Mouse (Mus musculus) MN1 (cell line): ENCODE results near the gene U2af2.
"Not testable (repeated sequence)": the region's sequence is repeated elsewhere in the genome, so short reads cannot be mapped to it uniquely, and the experiment has no call there.

Source experiments
- DNase-seq: peaks from one replicate; pipeline ENCODE4 v3.0.0-alpha.2; 2016; ENCODE audit warnings: low spot score

The U2af2 gene

GRCm38 (mm10) chr7:5074984-5075383 is 13.0 kb downstream of the U2af2 start:
- no peak for DNase-seq

GRCm38 (mm10) chr7:5076931-5077330 is 15.0 kb downstream of the U2af2 start:
- DNase-seq, result no peak

- not testable (repeated sequence) for DNase-seq
Observed at GRCm38 (mm10) chr7:5079365-5080009, 17.5 kb downstream of the U2af2 start.

- DNase-seq, result peak; percentile 95
Observed at GRCm38 (mm10) chr7:5080010-5080751, 18.2 kb downstream of the U2af2 start, which contains the start of gene Epn1. Gene Epn1, plus strand, starts transcription at chr7:5080235.

- DNase-seq, result no peak
Observed at GRCm38 (mm10) chr7:5080815-5081214, 18.9 kb downstream of the U2af2 start.

- DNase-seq, result no peak
Observed at GRCm38 (mm10) chr7:5081241-5081640, 19.3 kb downstream of the U2af2 start.

GRCm38 (mm10) chr7:5081939-5082338 is 20.0 kb downstream of the U2af2 start:
- no peak for DNase-seq

- no peak for DNase-seq
Observed at GRCm38 (mm10) chr7:5083325-5084105, 21.6 kb downstream of the U2af2 start.

- DNase-seq, result no peak
Observed at GRCm38 (mm10) chr7:5085512-5085911, 23.6 kb downstream of the U2af2 start.

GRCm38 (mm10) chr7:5086921-5087440 is 25.0 kb downstream of the U2af2 start:
- DNase-seq, result no peak

GRCm38 (mm10) chr7:5087886-5088285 is 25.9 kb downstream of the U2af2 start:
- DNase-seq, result no peak

- no peak for DNase-seq
Observed at GRCm38 (mm10) chr7:5089853-5090252, 27.9 kb downstream of the U2af2 start.

GRCm38 (mm10) chr7:5091008-5091728 is 29.2 kb downstream of the U2af2 start:
- no peak for DNase-seq

GRCm38 (mm10) chr7:5092381-5092780 is 30.4 kb downstream of the U2af2 start:
- DNase-seq, result no peak

- no peak for DNase-seq
Observed at GRCm38 (mm10) chr7:5092831-5093510, 31.0 kb downstream of the U2af2 start.

- no peak for DNase-seq
Observed at GRCm38 (mm10) chr7:5098769-5099168, 36.8 kb downstream of the U2af2 start.

- no peak for DNase-seq
Observed at GRCm38 (mm10) chr7:5099796-5100195, 37.9 kb downstream of the U2af2 start.

GRCm38 (mm10) chr7:5101066-5101663 is 39.2 kb downstream of the U2af2 start:
- no peak for DNase-seq

GRCm38 (mm10) chr7:5102564-5102963 is 40.6 kb downstream of the U2af2 start:
- no peak for DNase-seq

GRCm38 (mm10) chr7:5108272-5108671 is 46.3 kb downstream of the U2af2 start:
- DNase-seq, result no peak

GRCm38 (mm10) chr7:5109301-5109700 is 47.4 kb downstream of the U2af2 start:
- DNase-seq, result no peak
